8 mouse cellular contexts compared by ENCODE assay signal in the genomic region with DNA sequence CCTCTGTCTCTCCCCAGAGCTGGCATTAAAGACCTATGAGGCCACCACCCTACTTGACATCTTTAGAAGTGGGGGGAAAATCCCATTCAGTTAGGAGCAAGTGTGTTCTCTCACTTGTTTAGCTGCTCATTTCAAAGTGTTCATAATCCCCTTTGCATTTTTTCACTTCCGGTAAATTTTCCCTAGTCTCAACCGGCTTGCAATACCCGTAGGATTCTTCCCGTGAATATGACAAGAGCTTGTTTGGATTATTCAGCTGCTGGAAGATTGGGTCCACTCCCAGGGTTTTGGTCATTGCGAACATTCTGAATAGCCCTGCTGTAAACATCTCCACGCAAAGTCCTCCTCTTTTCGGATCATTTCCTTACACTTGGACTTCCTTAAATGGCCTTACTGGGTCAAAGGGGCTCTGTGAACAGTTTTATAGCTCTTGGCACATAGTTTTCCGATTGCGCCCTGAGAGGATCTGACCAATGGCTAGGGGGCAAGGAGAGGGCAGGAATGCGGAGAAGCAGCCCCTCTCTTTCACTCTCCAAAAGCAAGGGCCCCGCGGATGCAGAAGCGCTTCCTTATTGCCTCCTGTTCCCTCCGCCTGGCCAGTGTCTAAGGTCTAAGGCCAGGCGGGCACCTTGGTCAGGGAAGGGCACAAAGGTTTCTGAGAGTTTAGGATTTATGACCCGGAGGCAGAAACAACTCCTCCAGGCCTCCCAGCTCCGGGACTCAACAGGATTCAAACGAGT. TPM values are rescaled to one million over a fixed set of nuclear protein-coding genes. Genes with fewer than 3 reads are reported as not detected.
DNase-seq lines count a peak whose midpoint lies in the region; ATAC-seq and TF ChIP-seq lines count a peak whose summit lies in the region.

No protein-coding gene starts in this region.

- no peaks in the 10 kb centered on the region for H3K9me3 ChIP-seq in embryonic facial prominence, embryonic 12.5 days

- no peak for DNase-seq in spleen, adult 2 months (ENCODE audit: low read depth in 1 of 2, low spot score in 2 of 2)
- DNase-seq in spleen, postnatal 4 days (ENCODE audit: low spot score in 2 of 2) = no peak
- DNase-seq in hindlimb bud, embryonic 11.5 days (ENCODE audit: extremely low spot score, low read depth, low spot score) = peak; percentile 26
- DNase-seq in frontal cortex, postnatal 14 days (ENCODE audit: low spot score in 2 of 2) = no peak
- DNase-seq in retina, postnatal 1 day = no peak
- DNase-seq in T-cell, adult 2 months (ENCODE audit: low spot score) = no peak

- 6% methylated on average over 18 of the region's 18 CpGs for WGBS in spleen, adult 2 months
- WGBS in embryonic facial prominence, embryonic 12.5 days = 6% methylated on average over 18 of the region's 18 CpGs

- H3K9ac ChIP-seq in embryonic facial prominence, embryonic 12.5 days = peak overlapping the region; percentile 90

- no peaks in the 10 kb centered on the region for H3K36me3 ChIP-seq in spleen, adult 2 months (ENCODE audit: control insufficient read depth, insufficient read depth, low read length)
- H3K36me3 ChIP-seq in embryonic facial prominence, embryonic 12.5 days = no peaks in the 10 kb centered on the region

- no peak for ATAC-seq in embryonic facial prominence, embryonic 12.5 days (ENCODE audit: insufficient number of reproducible peaks, insufficient read depth, low FRiP score, low TSS enrichment)
- ATAC-seq in megakaryocyte progenitor cell, adult 5-6 weeks (replicated peaks; ENCODE audit: poor library complexity) = peak; percentile 45

- H3K27ac ChIP-seq in spleen, adult 2 months (ENCODE audit: insufficient read depth, low read length) = peak overlapping the region; percentile 98
- peak overlapping the region; percentile 94 for H3K27ac ChIP-seq in embryonic facial prominence, embryonic 12.5 days

- no peak for TF ChIP-seq POLR2A in spleen, adult 2 months (IDR thresholded peaks at IDR 0.05; ENCODE audit: low read depth, low read length)

- no peak for TF ChIP-seq CTCF in spleen, adult 2 months (IDR thresholded peaks at IDR 0.05; ENCODE audit: extremely low read depth, insufficient read depth, insufficient read length, insufficient replicate concordance)

- H3K4me1 ChIP-seq in spleen, adult 2 months (ENCODE audit: control insufficient read depth, insufficient read depth, insufficient read length) = peaks cover 2% of the 10 kb centered on the region
- peaks cover 11% of the 10 kb centered on the region for H3K4me1 ChIP-seq in embryonic facial prominence, embryonic 12.5 days

- H3K4me2 ChIP-seq in embryonic facial prominence, embryonic 12.5 days (replicated peaks) = peak overlapping the region; percentile 89

- H3K27me3 ChIP-seq in spleen, adult 2 months (ENCODE audit: control insufficient read depth, insufficient read depth, low read length) = no peaks in the 10 kb centered on the region
- H3K27me3 ChIP-seq in embryonic facial prominence, embryonic 12.5 days = no peaks in the 10 kb centered on the region

- peak overlapping the region; percentile 98 for H3K4me3 ChIP-seq in spleen, adult 2 months (ENCODE audit: extremely low read depth, insufficient read depth, insufficient read length)
- H3K4me3 ChIP-seq in embryonic facial prominence, embryonic 12.5 days = peak overlapping the region; percentile 90

RNA-seq across cellular contexts. Expression of gene Rock2, which starts 0.9 kb away (rescaled TPM):
- 3.0 and 3.1 TPM in 2 replicates for polyA plus RNA-seq in spleen, adult 2 months (2012; rRNA removed)
- polyA plus RNA-seq in embryonic facial prominence, embryonic 12.5 days (2016; fragmentation: Nextera tagmentation; extraction: Ambion mirVana) = 18.9 and 19.5 TPM in 2 replicates
- total RNA-seq in megakaryocyte progenitor cell, adult 5-6 weeks (2015) = 56.7 and 64.2 TPM in 2 replicates
- 45.8 and 69.0 TPM in 2 replicates for total RNA-seq in megakaryocyte progenitor cell, adult 5-6 weeks (2017)
